Mouse (Mus musculus) CH12.LX (cell line): ENCODE data around the gene Tapbpl. TPM values are rescaled to one million over a fixed set of nuclear protein-coding genes. Genes with fewer than 3 reads are reported as not detected.

Experiments
- DNase-seq: peaks from one replicate; pipeline ENCODE4 v3.0.0-alpha.2; 2013; ENCODE audit errors: extremely low read depth
- H3K27ac ChIP-seq: 2 replicates; pipeline ENCODE4 v1.5.1; 2012; ENCODE audit warnings: low read depth, mild to moderate bottlenecking, control low read depth, moderate library complexity; ENCODE audit not compliant: insufficient read depth
- H3K27me3 ChIP-seq: replicated peaks from 2 replicates; pipeline ENCODE3; 2012; ENCODE audit warnings: inconsistent platforms
- H3K36me3 ChIP-seq, 2 experiments: replicated peaks in 1 of 2; 2 replicates each; pipeline versions ENCODE3 to v1.6.1; 2012; ENCODE audit warnings: inconsistent platforms in 1 of 2, low read length in 1 of 2, mild to moderate bottlenecking in 1 of 2, mixed read lengths in 1 of 2, moderate library complexity in 1 of 2; ENCODE audit not compliant: control insufficient read depth in 1 of 2, insufficient read depth in 1 of 2
- H3K4me1 ChIP-seq, 2 experiments: 2 replicates each; pipeline ENCODE4 v1.6.1; 2012; ENCODE audit warnings: inconsistent platforms in 1 of 2, moderate library complexity in 1 of 2; ENCODE audit not compliant: insufficient read depth in 2 of 2, control insufficient read depth in 1 of 2
- H3K4me2 ChIP-seq: 2 replicates; pipeline ENCODE4 v1.6.1; 2012; ENCODE audit warnings: low read depth, mild to moderate bottlenecking, control low read depth; ENCODE audit not compliant: poor library complexity, insufficient read depth, severe bottlenecking
- H3K4me3 ChIP-seq, 3 experiments: fragments of 150-350 bp in 1 of 3; sonication (generic) in 1 of 3; replicated peaks in 1 of 3; 2 replicates each; pipeline versions ENCODE3 to v1.5.1; 2011 to 2012; ENCODE audit warnings: low read depth in 2 of 3, low read length in 2 of 3, mild to moderate bottlenecking in 2 of 3, moderate library complexity in 2 of 3, control low read depth in 1 of 3, improper control_type of control experiment in 1 of 3, inconsistent platforms in 1 of 3, mixed read lengths in 1 of 3; ENCODE audit not compliant: poor library complexity in 1 of 3
- H3K79me2 ChIP-seq: replicated peaks from 2 replicates; pipeline ENCODE4 v1.6.1; 2012; ENCODE audit warnings: mild to moderate bottlenecking, moderate library complexity; ENCODE audit not compliant: control insufficient read depth, poor library complexity, insufficient read depth, severe bottlenecking; ENCODE audit errors: extremely low read depth
- H3K9ac ChIP-seq: 2 replicates; pipeline ENCODE4 v1.6.1; 2012; ENCODE audit warnings: low read depth, mild to moderate bottlenecking, control low read depth, moderate library complexity; ENCODE audit not compliant: insufficient read depth
- H3K9me3 ChIP-seq: replicated peaks from 2 replicates; pipeline ENCODE3; 2012; ENCODE audit warnings: low read length, inconsistent platforms, mixed read lengths
- BHLHE40 ChIP-seq: IDR thresholded peaks from 2 replicates; pipeline ENCODE4 v1.6.1; 2011; ENCODE audit warnings: mild to moderate bottlenecking, low read depth, low read length, improper control_type of control experiment
- CHD1 ChIP-seq: IDR thresholded peaks from 2 replicates; pipeline ENCODE4 v1.6.1; 2012; ENCODE audit warnings: low read depth, low read length, improper control_type of control experiment, inconsistent platforms
- CHD2 ChIP-seq: IDR thresholded peaks from 2 replicates; pipeline ENCODE4 v1.6.1; 2011; ENCODE audit warnings: low read length, improper control_type of control experiment
- CTCF ChIP-seq, 2 experiments: IDR thresholded peaks in 1 of 2; conservative IDR thresholded peaks in 1 of 2; 2 replicates each; pipeline ENCODE4 v1.5.1; 2011 to 2012; ENCODE audit warnings: low read depth in 2 of 2, low read length in 2 of 2, improper control_type of control experiment in 1 of 2, inconsistent platforms in 1 of 2, mild to moderate bottlenecking in 1 of 2, moderate library complexity in 1 of 2
- E2F4 ChIP-seq: IDR thresholded peaks from 2 replicates; pipeline ENCODE4 v1.6.1; 2011; ENCODE audit warnings: low read depth, low read length, improper control_type of control experiment; ENCODE audit not compliant: insufficient replicate concordance
- ELF1 ChIP-seq: IDR thresholded peaks from 2 replicates; pipeline ENCODE4 v1.6.1; 2014; ENCODE audit warnings: low read depth, mild to moderate bottlenecking, inconsistent platforms, low read length, improper control_type of control experiment
- EP300 ChIP-seq: IDR thresholded peaks from 2 replicates; pipeline ENCODE4 v1.6.1; 2011; ENCODE audit warnings: low read length, improper control_type of control experiment
- GABPA ChIP-seq: IDR thresholded peaks from 2 replicates; pipeline ENCODE4 v1.6.1; 2012; ENCODE audit warnings: low read depth, low read length, improper control_type of control experiment, inconsistent platforms; ENCODE audit not compliant: insufficient replicate concordance
- HCFC1 ChIP-seq: IDR thresholded peaks from 2 replicates; pipeline ENCODE4 v1.6.1; 2012; ENCODE audit warnings: low read depth, mild to moderate bottlenecking, inconsistent platforms, low read length, improper control_type of control experiment
- IRF4 ChIP-seq: IDR thresholded peaks from 2 replicates; pipeline ENCODE4 v1.6.1; 2014; ENCODE audit warnings: low read depth, mild to moderate bottlenecking, inconsistent platforms, low read length, improper control_type of control experiment
- JUN ChIP-seq: IDR thresholded peaks from 2 replicates; pipeline ENCODE4 v1.6.1; 2011; ENCODE audit warnings: low read depth, mild to moderate bottlenecking, low read length, improper control_type of control experiment, moderate library complexity; ENCODE audit not compliant: insufficient read depth
- JUND ChIP-seq: conservative IDR thresholded peaks from 2 replicates; pipeline ENCODE4 v1.6.1; 2011; ENCODE audit warnings: low read depth, low read length, improper control_type of control experiment
- KAT2A ChIP-seq: IDR thresholded peaks from 2 replicates; pipeline ENCODE4 v1.6.1; 2012; ENCODE audit warnings: low read length, improper control_type of control experiment, inconsistent platforms; ENCODE audit not compliant: insufficient replicate concordance
- MAFK ChIP-seq: IDR thresholded peaks from 2 replicates; pipeline ENCODE4 v1.6.1; 2011; ENCODE audit warnings: low read length, improper control_type of control experiment; ENCODE audit not compliant: insufficient replicate concordance
- MAX ChIP-seq: IDR thresholded peaks from 2 replicates; pipeline ENCODE4 v1.6.1; 2011; ENCODE audit warnings: low read length, improper control_type of control experiment
- MAZ ChIP-seq: IDR thresholded peaks from 2 replicates; pipeline ENCODE4 v1.6.1; 2012; ENCODE audit warnings: low read depth, mild to moderate bottlenecking, inconsistent platforms, low read length, improper control_type of control experiment, moderate library complexity
- MXI1 ChIP-seq: IDR thresholded peaks from 2 replicates; pipeline ENCODE4 v1.6.1; 2011; ENCODE audit warnings: mild to moderate bottlenecking, low read depth, low read length, improper control_type of control experiment
- MYC ChIP-seq: IDR thresholded peaks from 2 replicates; pipeline ENCODE4 v1.6.1; 2011; ENCODE audit warnings: low read depth, mild to moderate bottlenecking, improper control_type of control experiment, low read length
- NELFE ChIP-seq: IDR thresholded peaks from 2 replicates; pipeline ENCODE4 v1.6.1; 2011; ENCODE audit warnings: low read depth, low read length, improper control_type of control experiment
- NRF1 ChIP-seq: IDR thresholded peaks from 2 replicates; pipeline ENCODE4 v1.6.1; 2014; ENCODE audit warnings: low read depth, mild to moderate bottlenecking, inconsistent platforms, low read length, improper control_type of control experiment, moderate library complexity
- PAX5 ChIP-seq: IDR thresholded peaks from 2 replicates; pipeline ENCODE4 v1.6.1; 2012; ENCODE audit warnings: low read length, inconsistent platforms, mixed read lengths
- RAD21 ChIP-seq: IDR thresholded peaks from 2 replicates; pipeline ENCODE4 v1.6.1; 2011; ENCODE audit warnings: low read depth, mild to moderate bottlenecking, low read length, improper control_type of control experiment, moderate library complexity
- RCOR1 ChIP-seq: conservative IDR thresholded peaks from 2 replicates; pipeline ENCODE4 v1.6.1; 2012; ENCODE audit warnings: low read depth, mild to moderate bottlenecking, inconsistent platforms, low read length, improper control_type of control experiment
- SIN3A ChIP-seq: IDR thresholded peaks from 2 replicates; pipeline ENCODE4 v1.6.1; 2012; ENCODE audit warnings: low read length, improper control_type of control experiment, inconsistent platforms
- SMC3 ChIP-seq: IDR thresholded peaks from 2 replicates; pipeline ENCODE4 v1.6.1; 2011; ENCODE audit warnings: low read depth, low read length, improper control_type of control experiment
- TBP ChIP-seq: conservative IDR thresholded peaks from 2 replicates; pipeline ENCODE4 v1.6.1; 2011; ENCODE audit warnings: low read depth, low read length, improper control_type of control experiment
- TCF12 ChIP-seq: IDR thresholded peaks from 2 replicates; pipeline ENCODE4 v1.6.1; 2014; ENCODE audit warnings: low read depth, mild to moderate bottlenecking, inconsistent platforms, low read length, improper control_type of control experiment
- UBTF ChIP-seq: IDR thresholded peaks from 2 replicates; pipeline ENCODE4 v1.6.1; 2012; ENCODE audit warnings: low read depth, mild to moderate bottlenecking, inconsistent platforms, low read length, improper control_type of control experiment, moderate library complexity
- USF1 ChIP-seq: IDR thresholded peaks from 2 replicates; pipeline ENCODE4 v1.6.1; 2014; ENCODE audit warnings: low read depth, mild to moderate bottlenecking, inconsistent platforms, low read length, improper control_type of control experiment
- USF2 ChIP-seq: conservative IDR thresholded peaks from 2 replicates; pipeline ENCODE4 v1.6.1; 2011; ENCODE audit warnings: low read depth, low read length, improper control_type of control experiment
- ZKSCAN1 ChIP-seq: IDR thresholded peaks from 2 replicates; pipeline ENCODE4 v1.6.1; 2012; ENCODE audit warnings: low read depth, inconsistent platforms, low read length, improper control_type of control experiment, borderline replicate concordance
- ZNF384 ChIP-seq: IDR thresholded peaks from 2 replicates; pipeline ENCODE4 v1.6.1; 2012; ENCODE audit warnings: low read depth, low read length, improper control_type of control experiment, inconsistent platforms
- dilution Hi-C: fragments of 300-500 bp; cut with MboI; formaldehyde crosslinking; loops from 2 replicates; pipeline ENCODE4 v1.14.3; 2020; ENCODE audit warnings: low sequenced_read_pairs; ENCODE audit not compliant: extremely low pct_unique_long_range_greater_than_20kb, extremely low pct_ligation_motif_present
- in situ Hi-C: fragments of 300-500 bp; cut with MboI; formaldehyde crosslinking; loops from 3 replicates; pipeline ENCODE4 v1.14.3; 2019; ENCODE audit warnings: low sequenced_read_pairs, low pct_ligation_motif_present, low pct_unique_long_range_greater_than_20kb, mixed read lengths
- polyA plus RNA-seq: library from polyadenylated mRNA; unstranded; fragments of >175 nt; gene quantifications from 2 replicates; pipeline ENCODE4 v1.2.1, GENCODE M21; 2012; ENCODE audit warnings: low read depth; ENCODE audit not compliant: insufficient read length
- total RNA-seq, 2 experiments: library from RNA; depleted of rRNA; stranded (reverse); fragments of 300-350 nt in 1 of 2; fragments of >200 nt in 1 of 2; gene quantifications; 2 replicates each; pipeline ENCODE4 v1.2.3; 2012 to 2014

Gene Tapbpl
- total and polyA plus RNA-seq, 3 experiments: 16.7 to 19.4 (median 17.7) TPM

- in situ Hi-C loops: no loop called here
- no peak overlapping the region for H3K4me3 ChIP-seq
- H3K9ac ChIP-seq: no peak overlapping the region
- TF ChIP-seq JUN (no peak), TCF12 (no peak), MXI1 (no peak), GABPA (no peak), UBTF (no peak), CHD2 (no peak), NELFE (no peak), USF2 (no peak), MYC (no peak), SIN3A (no peak), JUND (no peak), ELF1 (no peak), RAD21 (no peak), ZKSCAN1 (no peak), E2F4 (no peak), IRF4 (no peak), KAT2A (no peak), BHLHE40 (no peak), SMC3 (no peak)
- peaks cover 3 to 33% of the 10 kb centered on the region in 2 experiments for H3K36me3 ChIP-seq
- H3K4me1 ChIP-seq: peaks cover under 1 to 22% of the 10 kb centered on the region in 2 experiments; a peak in 3 of 4 replicates
- no peaks in the 10 kb centered on the region for H3K79me2 ChIP-seq
- dilution Hi-C loops: no loop called here
- no peak overlapping the region for H3K4me2 ChIP-seq
- H3K9me3 ChIP-seq: no peaks in the 10 kb centered on the region
- H3K27me3 ChIP-seq: peaks cover 24% of the 10 kb centered on the region
- no peak for DNase-seq
- H3K27ac ChIP-seq: no peak overlapping the region
These were observed 14.8 kb downstream of the Tapbpl start for GRCm38 (mm10) chr6:125216898-125217297.

GRCm38 (mm10) chr6:125215148-125215954, 16.3 kb downstream of the Tapbpl start, which contains the start of gene Vamp1:
Gene Vamp1 (plus strand): TSS chr6:125215551.
- peak within 1 kb of the TSS; percentile 64 for H3K27ac ChIP-seq
- H3K4me1 ChIP-seq: peaks cover 0 to 16% of the 10 kb centered on the region in 2 experiments; a peak in 2 of 4 replicates
- peak within 1 kb of the TSS; percentile 91 for H3K4me2 ChIP-seq
- H3K9ac ChIP-seq: peak within 1 kb of the TSS; percentile 65
- peak within 1 kb of the TSS; percentile 78 to 90 (median 79) for H3K4me3 ChIP-seq
- H3K27me3 ChIP-seq: peaks cover 32% of the 10 kb centered on the region
- no peaks in the 10 kb centered on the region for H3K79me2 ChIP-seq
- dilution Hi-C loops (no loop called here), in situ Hi-C loops (no loop called here)
- peak; percentile 99 for DNase-seq
- peaks cover 0 to 20% of the 10 kb centered on the region in 2 experiments for H3K36me3 ChIP-seq
- peaks cover 1% of the 10 kb centered on the region for H3K9me3 ChIP-seq
- TF ChIP-seq TBP (peak; percentile 97), USF1 (no peak), IRF4 (peak; percentile 54; the same call in 1 of the 2 replicates), MAFK (no peak), ZKSCAN1 (no peak), BHLHE40 (peak; percentile 67), NRF1 (no peak; the same call in 1 of the 2 replicates), RCOR1 (no peak; the same call in 1 of the 2 replicates), MAZ (no peak; the same call in 1 of the 2 replicates), CTCF (conservative IDR thresholded peaks at IDR 0.05 in 1 of 2, IDR thresholded peaks at IDR 0.05 in 1 of 2; ENCODE audit: low read depth in 2 of 2, low read length in 2 of 2) (no peak), HCFC1 (peak; percentile 88), EP300 (no peak), MAX (peak; percentile 45), CHD1 (no peak), PAX5 (no peak), ZNF384 (no peak), E2F4 (0 out of 2 replicates have a peak, but pooled peaks have one; percentile 70), USF2 (no peak)
